Mouse (Mus musculus) megakaryocyte, embryonic 14.5 days (primary cell): ENCODE results near the gene Snrpb.

ENCODE experiments used
- FLI1 ChIP-seq: IDR thresholded peaks from 2 replicates; pipeline ENCODE4 v1.6.1; 2012; ENCODE audit warnings: low read length, inconsistent platforms, mixed read lengths
- GATA1 ChIP-seq: IDR thresholded peaks from 3 replicates; pipeline ENCODE4 v1.6.1; 2012; ENCODE audit warnings: mixed read lengths, low read length, inconsistent platforms, borderline replicate concordance

DNA sequence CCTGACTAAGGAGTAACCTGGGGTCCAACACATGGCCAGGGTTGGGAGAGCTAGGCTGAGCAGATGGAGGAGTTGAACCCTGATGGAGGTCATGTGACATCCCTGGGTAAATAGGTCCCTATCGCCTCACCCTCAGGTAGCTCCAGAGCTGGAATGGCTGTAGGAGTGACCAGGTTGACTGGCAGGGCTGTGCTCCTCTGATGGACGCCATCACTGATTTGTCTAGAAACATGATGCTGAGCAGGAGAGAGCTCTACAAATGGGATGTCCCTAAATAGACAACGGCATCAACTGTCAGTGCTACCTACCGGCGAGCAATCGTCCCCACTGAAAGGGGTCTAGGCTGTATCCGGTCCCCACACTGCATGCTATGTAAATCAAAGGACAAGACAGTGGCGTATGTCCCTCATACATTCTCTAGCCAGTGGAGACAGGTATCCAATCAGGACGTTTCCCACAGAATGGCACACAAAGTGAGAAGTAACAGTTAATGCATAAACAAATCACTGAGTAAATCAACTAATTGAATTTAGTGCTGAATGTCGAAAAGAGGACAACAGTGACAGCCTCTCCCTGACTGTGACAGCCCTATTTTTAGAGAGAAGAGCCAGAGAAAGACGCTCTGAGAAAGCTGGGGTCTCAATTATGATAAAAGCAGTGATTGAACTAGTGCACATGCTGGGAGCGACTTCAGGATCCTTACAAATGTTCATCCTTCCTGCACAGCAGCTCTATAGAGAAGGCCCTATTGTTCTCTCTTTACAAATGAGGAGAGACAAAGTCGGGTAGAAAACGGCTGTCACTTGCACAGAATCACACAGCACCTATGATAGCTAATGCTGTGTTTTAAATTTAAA lies 21.7 kb downstream of the Snrpb start:
- no peak for TF ChIP-seq GATA1
- no peak for TF ChIP-seq FLI1
